Mouse (Mus musculus): Measurements from ENCODE around the gene Gm3248. TPM values are rescaled to one million over a fixed set of nuclear protein-coding genes. Genes with fewer than 3 reads are reported as not detected.

The Gm3248 gene
- not detected for polyA plus RNA-seq (2014; fragmentation: Illumina TruSeq; extraction: RNeasy Lipid Tissue Mini Kit (QIAGEN cat#74804); ENCODE audit: low read depth, low replicate concordance)

DNA sequence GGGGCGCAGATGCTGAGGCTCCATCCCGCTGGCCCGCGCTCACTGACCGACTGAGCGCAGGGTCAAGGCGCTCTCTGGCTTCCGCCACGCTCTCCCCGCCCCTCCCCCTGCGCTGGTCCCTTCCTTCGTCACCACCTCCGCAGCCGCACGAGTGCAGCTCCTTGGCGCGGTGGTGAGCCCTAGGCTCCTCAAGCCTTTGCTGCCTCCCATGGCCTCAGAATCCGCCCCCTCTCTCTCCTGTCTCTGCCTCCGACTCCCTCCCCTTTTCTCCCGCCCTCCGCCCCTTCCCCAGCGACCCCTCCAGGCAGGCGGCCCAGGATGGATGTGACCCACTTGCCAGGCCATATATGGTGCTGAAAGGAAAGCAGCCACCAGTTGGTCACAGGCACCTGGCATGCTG, at the start of gene Gm3248:
TSS of gene Gm3248 (minus strand) at position 111 of the 400 bp plus-strand sequence.

DNA sequence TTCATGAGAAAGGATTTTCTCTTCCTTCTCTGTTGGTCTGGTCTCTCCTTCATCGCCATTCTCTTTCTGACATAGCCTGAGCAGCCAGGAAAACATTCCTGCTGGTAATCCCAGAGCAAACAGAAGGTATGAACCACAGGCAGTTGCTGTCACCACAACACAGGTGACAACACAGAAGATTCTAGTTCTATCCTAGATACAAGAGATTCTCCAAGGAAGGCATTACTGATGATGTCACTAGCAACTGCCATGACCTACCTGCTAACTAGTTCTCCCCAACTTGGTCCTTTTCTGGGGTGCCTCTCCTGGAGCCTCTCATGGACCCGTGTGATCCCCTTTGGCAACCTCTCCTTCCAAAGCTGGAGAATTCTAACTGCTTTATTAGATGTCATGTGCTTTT, 17.5 kb upstream of the Gm3248 start, which contains the start of gene Gm3453:
TSS of gene Gm3453 (minus strand) at position 101 of the 400 bp plus-strand sequence.

Other genes with a start within 250 kb of the Gm3248 start
- gene Gm3373, start 220.2 kb downstream of the Gm3248 start, polyA plus RNA-seq (2014; fragmentation: Illumina TruSeq; extraction: RNeasy Lipid Tissue Mini Kit (QIAGEN cat#74804); ENCODE audit: low read depth, low replicate concordance) = not detected
- not detected for gene Gm3383, start 153.8 kb downstream of the Gm3248 start, polyA plus RNA-seq (2014; fragmentation: Illumina TruSeq; extraction: RNeasy Lipid Tissue Mini Kit (QIAGEN cat#74804); ENCODE audit: low read depth, low replicate concordance)
- gene Gm3424, start 131.4 kb downstream of the Gm3248 start, polyA plus RNA-seq (2014; fragmentation: Illumina TruSeq; extraction: RNeasy Lipid Tissue Mini Kit (QIAGEN cat#74804); ENCODE audit: low read depth, low replicate concordance) = not detected
- gene Gm8237, start 81.4 kb downstream of the Gm3248 start, polyA plus RNA-seq (2014; fragmentation: Illumina TruSeq; extraction: RNeasy Lipid Tissue Mini Kit (QIAGEN cat#74804); ENCODE audit: low read depth, low replicate concordance) = not detected
- not detected for gene Gm3453, start 17.4 kb upstream of the Gm3248 start, polyA plus RNA-seq (2014; fragmentation: Illumina TruSeq; extraction: RNeasy Lipid Tissue Mini Kit (QIAGEN cat#74804); ENCODE audit: low read depth, low replicate concordance)
- gene Gm6337, start 96.5 kb upstream of the Gm3248 start, polyA plus RNA-seq (2014; fragmentation: Illumina TruSeq; extraction: RNeasy Lipid Tissue Mini Kit (QIAGEN cat#74804); ENCODE audit: low read depth, low replicate concordance) = not detected
- gene Gm8206, start 132.2 kb upstream of the Gm3248 start, polyA plus RNA-seq (2014; fragmentation: Illumina TruSeq; extraction: RNeasy Lipid Tissue Mini Kit (QIAGEN cat#74804); ENCODE audit: low read depth, low replicate concordance) = not detected
- gene Gm3468, start 146.9 kb upstream of the Gm3248 start, polyA plus RNA-seq (2014; fragmentation: Illumina TruSeq; extraction: RNeasy Lipid Tissue Mini Kit (QIAGEN cat#74804); ENCODE audit: low read depth, low replicate concordance) = not detected
- gene Gm3476, start 164.1 kb upstream of the Gm3248 start, polyA plus RNA-seq (2014; fragmentation: Illumina TruSeq; extraction: RNeasy Lipid Tissue Mini Kit (QIAGEN cat#74804); ENCODE audit: low read depth, low replicate concordance) = not detected

Data from liver, adult 10 weeks (tissue).